Comparison of ENCODE assay signal across 15 mouse cellular contexts in the genomic region with DNA sequence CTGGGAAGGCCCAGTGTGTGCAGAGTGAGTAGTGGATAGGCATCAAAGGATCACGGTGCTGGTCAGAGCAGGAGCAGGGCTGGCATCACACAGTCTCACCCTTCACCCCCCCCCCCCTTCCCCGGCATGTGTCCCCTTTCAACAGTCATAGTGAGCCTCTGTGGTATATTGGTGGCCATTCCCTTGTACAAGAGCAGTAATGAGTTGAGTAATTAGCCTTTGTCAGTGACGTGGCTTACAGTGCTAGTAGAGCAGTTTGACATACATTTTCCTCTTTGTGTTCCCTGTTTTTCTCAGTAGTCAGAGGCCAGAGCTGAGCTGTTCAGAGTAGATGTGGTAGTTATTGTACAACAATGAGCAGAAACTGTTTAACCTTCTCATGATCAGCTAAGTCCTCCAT.
"Had no signal": no experiment of that assay in that cellular context is flagged by ENCODE, and none has a peak within 500 bp of the region (broad histone marks: within the 10 kb centered on the region; RNA-seq: fewer than 3 reads in every experiment).

No protein-coding gene starts in this region.

- ATAC-seq: midbrain, embryonic 16.5 days had no signal

- H3K4me3 ChIP-seq: midbrain, embryonic 10.5 days; midbrain, embryonic 12.5 days; myocyte; neural tube, embryonic 13.5 days; neural tube, embryonic 15.5 days had no signal

- H3K27ac ChIP-seq: midbrain, embryonic 10.5 days; midbrain, embryonic 12.5 days; neural tube, embryonic 13.5 days; neural tube, embryonic 15.5 days had no signal

- H3K9ac ChIP-seq: lung, embryonic 14.5 days; midbrain, embryonic 12.5 days; neural tube, embryonic 13.5 days; neural tube, embryonic 15.5 days had no signal

- H3K27me3 ChIP-seq: midbrain, embryonic 12.5 days; neural tube, embryonic 13.5 days; neural tube, embryonic 15.5 days had no signal

- H3K9me3 ChIP-seq: midbrain, embryonic 10.5 days; midbrain, embryonic 12.5 days; neural tube, embryonic 13.5 days; neural tube, embryonic 15.5 days had no signal

- DNase-seq: lung, adult 18-20 months; lung, embryonic 14.5 days; lung, postnatal 10 days; lung, postnatal 4 days; midbrain, embryonic 14.5 days; right cerebral cortex, postnatal 14 days; thymus, adult 18-20 months; thymus, postnatal 14 days; thymus, postnatal 36 days had no signal

- H3K4me1 ChIP-seq: midbrain, embryonic 10.5 days; midbrain, embryonic 12.5 days; neural tube, embryonic 13.5 days; neural tube, embryonic 15.5 days had no signal

- H3K4me2 ChIP-seq: lung, embryonic 14.5 days; midbrain, embryonic 12.5 days; neural tube, embryonic 13.5 days; neural tube, embryonic 15.5 days had no signal

- H3K36me3 ChIP-seq: midbrain, embryonic 10.5 days; midbrain, embryonic 12.5 days; neural tube, embryonic 13.5 days; neural tube, embryonic 15.5 days had no signal
